In genomic region chrX:163982129-163982528, GRCm38 (mm10) we compare ENCODE assay signal across 22 mouse cellular contexts. TPM values are rescaled to one million over a fixed set of nuclear protein-coding genes. Genes with fewer than 3 reads are reported as not detected.
DNase-seq lines count a peak whose midpoint lies in the region; ATAC-seq and TF ChIP-seq lines count a peak whose summit lies in the region.
"Had no signal": no experiment of that assay in that cellular context is flagged by ENCODE, and none has a peak within 500 bp of the region (broad histone marks: within the 10 kb centered on the region; RNA-seq: fewer than 3 reads in every experiment).

No protein-coding gene starts in this region.

- peak; percentile 36 for ATAC-seq in forebrain, postnatal 0 days
- ATAC-seq in limb, embryonic 12.5 days (ENCODE audit: insufficient number of reproducible peaks, insufficient read depth, low FRiP score, low TSS enrichment, low read depth), result peak; percentile 85
- ATAC-seq in limb, embryonic 14.5 days (ENCODE audit: low FRiP score, low read depth), result peak; percentile 34; the same call in 1 of the 2 replicates
- no peak for ATAC-seq in midbrain, embryonic 16.5 days
- ATAC-seq: forebrain, embryonic 13.5 days; forebrain, embryonic 15.5 days had no signal

- no peaks in the 10 kb centered on the region for H3K9me3 ChIP-seq in forebrain, postnatal 0 days (ENCODE audit: low read length)
- no peaks in the 10 kb centered on the region for H3K9me3 ChIP-seq in forebrain, embryonic 10.5 days
- no peaks in the 10 kb centered on the region for H3K9me3 ChIP-seq in limb, embryonic 12.5 days
- H3K9me3 ChIP-seq in limb, embryonic 14.5 days (ENCODE audit: control insufficient read depth, low read length), result no peaks in the 10 kb centered on the region
- H3K9me3 ChIP-seq in midbrain, embryonic 16.5 days (replicated peaks; ENCODE audit: control insufficient read depth, low read length, poor library complexity, severe bottlenecking), result no peaks in the 10 kb centered on the region
- H3K9me3 ChIP-seq: embryonic facial prominence, embryonic 12.5 days; embryonic facial prominence, embryonic 15.5 days; forebrain, embryonic 13.5 days; forebrain, embryonic 15.5 days had no signal

- no peak for TF ChIP-seq CTCF in forebrain, postnatal 0 days (IDR thresholded peaks at IDR 0.05; ENCODE audit: low read depth)
- TF ChIP-seq CTCF in testis, adult 2 months (IDR thresholded peaks at IDR 0.05; ENCODE audit: control insufficient read depth, insufficient read depth, insufficient replicate concordance, low read depth, low read length), result no peak

- no peaks in the 10 kb centered on the region for H3K27me3 ChIP-seq in forebrain, postnatal 0 days (ENCODE audit: insufficient read depth, low read length)
- H3K27me3 ChIP-seq in forebrain, embryonic 10.5 days (ENCODE audit: poor library complexity, severe bottlenecking), result peaks cover 59% of the 10 kb centered on the region
- no peaks in the 10 kb centered on the region for H3K27me3 ChIP-seq in testis, adult 2 months (ENCODE audit: control insufficient read depth, insufficient read depth, low read length)
- H3K27me3 ChIP-seq in limb, embryonic 12.5 days, result peaks cover 18% of the 10 kb centered on the region
- no peaks in the 10 kb centered on the region for H3K27me3 ChIP-seq in limb, embryonic 14.5 days (ENCODE audit: control insufficient read depth, insufficient read depth, low read length)
- no peaks in the 10 kb centered on the region; the same call in 1 of the 2 replicates for H3K27me3 ChIP-seq in midbrain, embryonic 16.5 days (ENCODE audit: control insufficient read depth, insufficient read depth, low read depth, low read length)
- H3K27me3 ChIP-seq: embryonic facial prominence, embryonic 12.5 days; embryonic facial prominence, embryonic 15.5 days; forebrain, embryonic 13.5 days; forebrain, embryonic 15.5 days had no signal

- no peak overlapping the region for H3K4me3 ChIP-seq in forebrain, postnatal 0 days (ENCODE audit: low read depth, low read length)
- H3K4me3 ChIP-seq in forebrain, embryonic 10.5 days, result no peak overlapping the region
- H3K4me3 ChIP-seq in testis, adult 2 months (ENCODE audit: control insufficient read depth, low read depth, low read length), result no peak overlapping the region
- H3K4me3 ChIP-seq in limb, embryonic 12.5 days (replicated peaks), result no peak overlapping the region
- H3K4me3 ChIP-seq in limb, embryonic 14.5 days (replicated peaks; ENCODE audit: low read length), result no peak overlapping the region
- H3K4me3 ChIP-seq in midbrain, embryonic 16.5 days (ENCODE audit: low read depth, low read length), result no peak overlapping the region
- H3K4me3 ChIP-seq: embryonic facial prominence, embryonic 12.5 days; embryonic facial prominence, embryonic 15.5 days; erythroblast, embryonic 14.5 days; forebrain, embryonic 13.5 days; forebrain, embryonic 15.5 days had no signal

- no peak overlapping the region for H3K9ac ChIP-seq in forebrain, postnatal 0 days
- no peak overlapping the region for H3K9ac ChIP-seq in limb, embryonic 12.5 days (replicated peaks)
- H3K9ac ChIP-seq in limb, embryonic 14.5 days (ENCODE audit: low read depth, low read length, severe bottlenecking), result no peak overlapping the region
- no peak overlapping the region for H3K9ac ChIP-seq in midbrain, embryonic 16.5 days (ENCODE audit: low read depth, low read length)
- H3K9ac ChIP-seq: embryonic facial prominence, embryonic 12.5 days; embryonic facial prominence, embryonic 15.5 days; forebrain, embryonic 13.5 days; forebrain, embryonic 15.5 days had no signal

- no peak overlapping the region for H3K27ac ChIP-seq in forebrain, postnatal 0 days (ENCODE audit: low read depth, low read length)
- no peak overlapping the region for H3K27ac ChIP-seq in forebrain, embryonic 10.5 days
- H3K27ac ChIP-seq in testis, adult 2 months (ENCODE audit: control insufficient read depth, insufficient read depth, low read depth, low read length), result 0 out of 2 replicates have a peak overlapping the region, but pooled peaks have one; percentile 8
- peak overlapping the region; percentile 85 for H3K27ac ChIP-seq in limb, embryonic 12.5 days
- no peak overlapping the region for H3K27ac ChIP-seq in limb, embryonic 14.5 days (replicated peaks; ENCODE audit: low read depth, low read length)
- H3K27ac ChIP-seq in midbrain, embryonic 16.5 days (ENCODE audit: low read length), result no peak overlapping the region
- H3K27ac ChIP-seq: embryonic facial prominence, embryonic 12.5 days; embryonic facial prominence, embryonic 15.5 days; forebrain, embryonic 13.5 days; forebrain, embryonic 15.5 days had no signal

- WGBS in forebrain, postnatal 0 days, result 65% methylated on average over 6 of the region's 6 CpGs
- 85% methylated on average over 6 of the region's 6 CpGs for WGBS in forebrain, embryonic 10.5 days
- 58% methylated on average over 6 of the region's 6 CpGs for WGBS in limb, embryonic 12.5 days
- WGBS in limb, embryonic 14.5 days, result 49% methylated on average over 6 of the region's 6 CpGs
- 80% methylated on average over 6 of the region's 6 CpGs for WGBS in midbrain, embryonic 16.5 days

- DNase-seq in forebrain, postnatal 0 days, result no peak
- DNase-seq in forebrain, embryonic 10.5 days (ENCODE audit: extremely low spot score, low spot score), result no peak
- no peak for DNase-seq in testis, postnatal 10 days (ENCODE audit: low spot score)
- no peak for DNase-seq in limb, embryonic 14.5 days (ENCODE audit: low spot score)
- no peak for DNase-seq in adrenal gland, adult 8-10 months
- DNase-seq: adrenal gland, adult 2 months; adrenal gland, postnatal 14 days; adrenal gland, postnatal 36 days; cerebellum, adult 11-12 months; cerebellum, adult 2 months; cerebellum, adult 9-10 months; cerebellum, postnatal 10 days; cerebellum, postnatal 36 days; embryo, embryonic 11 days had no signal

- H3K4me1 ChIP-seq in forebrain, postnatal 0 days (ENCODE audit: insufficient read depth), result no peaks in the 10 kb centered on the region
- no peaks in the 10 kb centered on the region for H3K4me1 ChIP-seq in forebrain, embryonic 10.5 days
- no peaks in the 10 kb centered on the region for H3K4me1 ChIP-seq in testis, adult 2 months (ENCODE audit: control insufficient read depth, insufficient read depth, low read length)
- H3K4me1 ChIP-seq in limb, embryonic 12.5 days (replicated peaks), result no peaks in the 10 kb centered on the region
- H3K4me1 ChIP-seq in limb, embryonic 14.5 days (ENCODE audit: control insufficient read depth, insufficient read depth, low read length), result no peaks in the 10 kb centered on the region
- H3K4me1 ChIP-seq in midbrain, embryonic 16.5 days (ENCODE audit: control insufficient read depth, insufficient read depth, low read length), result no peaks in the 10 kb centered on the region
- H3K4me1 ChIP-seq: embryonic facial prominence, embryonic 12.5 days; embryonic facial prominence, embryonic 15.5 days; forebrain, embryonic 13.5 days; forebrain, embryonic 15.5 days had no signal

- H3K36me3 ChIP-seq in forebrain, postnatal 0 days (ENCODE audit: insufficient read depth), result no peaks in the 10 kb centered on the region
- H3K36me3 ChIP-seq in forebrain, embryonic 10.5 days (replicated peaks), result no peaks in the 10 kb centered on the region
- H3K36me3 ChIP-seq in testis, adult 2 months (ENCODE audit: control insufficient read depth, insufficient read depth, low read length), result no peaks in the 10 kb centered on the region
- no peaks in the 10 kb centered on the region for H3K36me3 ChIP-seq in limb, embryonic 12.5 days
- H3K36me3 ChIP-seq in limb, embryonic 14.5 days (ENCODE audit: control insufficient read depth, insufficient read depth, low read length), result no peaks in the 10 kb centered on the region
- no peaks in the 10 kb centered on the region for H3K36me3 ChIP-seq in midbrain, embryonic 16.5 days (ENCODE audit: control insufficient read depth, insufficient read depth, low read length)
- H3K36me3 ChIP-seq: embryonic facial prominence, embryonic 12.5 days; embryonic facial prominence, embryonic 15.5 days; forebrain, embryonic 15.5 days had no signal

- no peak overlapping the region for H3K4me2 ChIP-seq in forebrain, postnatal 0 days (ENCODE audit: low read depth)
- no peak overlapping the region for H3K4me2 ChIP-seq in limb, embryonic 12.5 days
- no peak overlapping the region for H3K4me2 ChIP-seq in limb, embryonic 14.5 days (replicated peaks; ENCODE audit: low read depth, low read length, severe bottlenecking)
- H3K4me2 ChIP-seq in midbrain, embryonic 16.5 days (ENCODE audit: low read length), result no peak overlapping the region
- H3K4me2 ChIP-seq: embryonic facial prominence, embryonic 12.5 days; embryonic facial prominence, embryonic 15.5 days; forebrain, embryonic 13.5 days; forebrain, embryonic 15.5 days had no signal

- no peak for TF ChIP-seq POLR2A in testis, adult 2 months (IDR thresholded peaks at IDR 0.05; ENCODE audit: control insufficient read depth, low read depth, low read length)
- no peak for TF ChIP-seq POLR2A in limb, embryonic 14.5 days (IDR thresholded peaks at IDR 0.05; ENCODE audit: borderline replicate concordance, extremely low read depth, insufficient read depth, insufficient read length)

RNA-seq across cellular contexts. Expression of gene Zrsr2, which starts 23.7 kb away (rescaled TPM):
- total RNA-seq in forebrain, postnatal 0 days (2014; rRNA removed), result 18.5 and 24.4 TPM in 2 replicates
- 73.9 and 81.3 TPM in 2 replicates for polyA plus RNA-seq in forebrain, postnatal 0 days (2015; fragmentation: Nextera tagmentation; extraction: Ambion mirVana)
- polyA plus RNA-seq in forebrain, embryonic 10.5 days (2016; fragmentation: Nextera tagmentation; extraction: Ambion mirVana), result 67.8 and 74.2 TPM in 2 replicates
- polyA plus RNA-seq in testis, adult 2 months (2012; rRNA removed), result 5.0 and 5.1 TPM in 2 replicates
- 85.8 and 94.1 TPM in 2 replicates for polyA plus RNA-seq in limb, embryonic 12.5 days (2016; fragmentation: Nextera tagmentation; extraction: Ambion mirVana)
- polyA plus RNA-seq in limb, embryonic 14.5 days (2012; rRNA removed), result 25.4 and 41.6 TPM in 2 replicates
- 44.1 and 48.9 TPM in 2 replicates for polyA plus RNA-seq in limb, embryonic 14.5 days (2014; fragmentation: Nextera tagmentation; extraction: Ambion mirVana)
- polyA plus RNA-seq in midbrain, embryonic 16.5 days (2015; fragmentation: Nextera tagmentation; extraction: Ambion mirVana), result 53.9 and 54.1 TPM in 2 replicates
- 10 to 100 TPM; 19.7 to 34.1 (median 32.8) TPM for total RNA-seq in adrenal gland, adult 8-10 months (2022)

RNA-seq across cellular contexts. Expression of gene Car5b, which starts 45.7 kb away (rescaled TPM):
- 1.7 and 2.3 TPM in 2 replicates for total RNA-seq in forebrain, postnatal 0 days (2014; rRNA removed)
- 0.60 and 0.81 TPM in 2 replicates for polyA plus RNA-seq in forebrain, postnatal 0 days (2015; fragmentation: Nextera tagmentation; extraction: Ambion mirVana)
- polyA plus RNA-seq in forebrain, embryonic 10.5 days (2016; fragmentation: Nextera tagmentation; extraction: Ambion mirVana), result 0.15 and 0.30 TPM in 2 replicates
- 2.2 and 2.8 TPM in 2 replicates for polyA plus RNA-seq in testis, adult 2 months (2012; rRNA removed)
- 0.86 and 1.2 TPM in 2 replicates for polyA plus RNA-seq in limb, embryonic 12.5 days (2016; fragmentation: Nextera tagmentation; extraction: Ambion mirVana)
- 1.1 and 1.2 TPM in 2 replicates for polyA plus RNA-seq in limb, embryonic 14.5 days (2012; rRNA removed)
- polyA plus RNA-seq in limb, embryonic 14.5 days (2014; fragmentation: Nextera tagmentation; extraction: Ambion mirVana), result 0.62 and 0.96 TPM in 2 replicates
- 0.31 and 0.67 TPM in 2 replicates for polyA plus RNA-seq in midbrain, embryonic 16.5 days (2015; fragmentation: Nextera tagmentation; extraction: Ambion mirVana)
- 10 to 100 TPM; 10.1 to 21.4 (median 16.1) TPM for total RNA-seq in adrenal gland, adult 8-10 months (2022)
- polyA plus RNA-seq: erythroblast, embryonic 14.5 days had no signal

Comparison
In these comparisons a context has a peak if more than half of its experiments do, and no peak if none do; other contexts are left out.
1. H3K27ac ChIP-seq: peak in testis, adult 2 months (single experiment) and limb, embryonic 12.5 days (single experiment); none in forebrain, postnatal 0 days (single experiment), forebrain, embryonic 10.5 days (single experiment), limb, embryonic 14.5 days (single experiment) and midbrain, embryonic 16.5 days (single experiment).